Mouse (Mus musculus): ENCODE measurements around the gene Ager.

DNA sequence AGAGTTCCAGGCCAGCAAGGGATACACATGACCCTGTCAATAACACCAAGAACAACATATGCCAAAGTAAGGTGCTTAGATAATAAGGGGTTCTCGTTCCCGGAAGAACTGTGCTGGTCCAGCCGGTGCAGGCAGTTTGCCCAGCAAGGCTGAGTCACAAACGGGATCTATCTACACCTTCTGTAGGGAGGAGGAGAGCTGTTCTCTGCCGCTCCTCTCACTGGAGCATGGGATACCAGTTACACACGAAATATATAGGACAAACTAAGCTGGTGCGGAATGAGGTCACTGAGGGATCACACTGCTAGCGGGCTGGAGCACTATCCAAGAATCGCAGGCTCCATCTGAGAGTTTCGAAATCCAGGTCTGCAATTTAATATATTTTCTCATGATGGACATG is 46.3 kb downstream of the Ager start:
- TF ChIP-seq POLR2A (IDR thresholded peaks at IDR 0.05; ENCODE audit: insufficient read length, low read depth): no peak
- TF ChIP-seq TCF12 (IDR thresholded peaks at IDR 0.05; ENCODE audit: insufficient read depth, poor library complexity, severe bottlenecking): no peak
- no peak for TF ChIP-seq MAX (IDR thresholded peaks at IDR 0.05; ENCODE audit: low read depth)
- TF ChIP-seq POLR2AphosphoS2 (IDR thresholded peaks at IDR 0.05; ENCODE audit: insufficient read length, low read depth): no peak
- no peak for TF ChIP-seq SRF (IDR thresholded peaks at IDR 0.05; ENCODE audit: control insufficient read depth, insufficient read length, low read depth)
- no peak for TF ChIP-seq USF1 (IDR thresholded peaks at IDR 0.05; ENCODE audit: low read depth)
- TF ChIP-seq REST (IDR thresholded peaks at IDR 0.05; ENCODE audit: insufficient read depth, insufficient read length): no peak
- no peak for TF ChIP-seq CEBPB (IDR thresholded peaks at IDR 0.05; ENCODE audit: insufficient read depth, poor library complexity, severe bottlenecking)
- TF ChIP-seq E2F4 (IDR thresholded peaks at IDR 0.05; ENCODE audit: insufficient read depth): no peak
- TF ChIP-seq MYOD1 (IDR thresholded peaks at IDR 0.05; ENCODE audit: control insufficient read depth in 1 of 3, insufficient read length in 2 of 3, low read depth in 2 of 3): no peak
- TF ChIP-seq MYOG (IDR thresholded peaks at IDR 0.05; ENCODE audit: control insufficient read depth in 1 of 3, insufficient read depth in 1 of 3, insufficient read length in 2 of 3, low read depth in 2 of 3): no peak
- no peak for TF ChIP-seq TCF3 (IDR thresholded peaks at IDR 0.05; ENCODE audit: insufficient read length, low read depth)
